Mouse (Mus musculus): ENCODE data around the gene Cd55. TPM values are rescaled to one million over a fixed set of nuclear protein-coding genes. Genes with fewer than 3 reads are reported as not detected.
"Not testable (repeated sequence)": the region's sequence is repeated elsewhere in the genome, so short reads cannot be mapped to it uniquely, and the experiment has no call there.

Gene Cd55
- polyA plus RNA-seq, 1 experiment from 2014 or later = 1.9 TPM

DNA sequence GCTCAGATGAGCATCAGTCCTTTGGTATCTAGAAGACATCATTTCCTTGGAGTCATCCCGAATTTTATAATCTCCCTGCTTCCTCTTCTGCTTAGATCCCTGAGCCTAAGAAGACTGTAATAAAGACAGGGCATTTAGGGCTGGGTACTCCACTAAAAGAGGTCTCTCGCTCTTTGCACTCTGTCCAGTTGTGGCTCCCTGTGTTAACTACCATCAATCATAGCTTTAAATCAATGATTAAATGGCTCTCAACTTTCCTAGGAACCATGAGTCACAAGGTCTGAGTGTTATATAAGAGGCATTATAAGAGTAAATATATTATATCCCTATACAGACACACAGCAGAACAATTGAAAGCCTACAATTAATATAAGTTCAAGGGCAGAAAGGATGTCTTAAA, 22.8 kb upstream of the Cd55 start:
- in situ Hi-C loops (cut with MboI; ENCODE audit: low pct_unique_long_range_greater_than_20kb) = no loop called here
- TF ChIP-seq CTCF (IDR thresholded peaks at IDR 0.05) = no peak
- no peak for ATAC-seq
- DNase-seq (ENCODE audit: low read depth, low spot score) = no peak
- CTCF ChIA-PET = interaction anchor here (0.9 kb wide), 1 partner anchor 16 kb away, joined by 4 read pairs; no protein-coding TSS in a partner anchor
- no peaks in the 10 kb centered on the region for H3K27me3 ChIP-seq
- POLR2A ChIA-PET = no interaction called here

DNA sequence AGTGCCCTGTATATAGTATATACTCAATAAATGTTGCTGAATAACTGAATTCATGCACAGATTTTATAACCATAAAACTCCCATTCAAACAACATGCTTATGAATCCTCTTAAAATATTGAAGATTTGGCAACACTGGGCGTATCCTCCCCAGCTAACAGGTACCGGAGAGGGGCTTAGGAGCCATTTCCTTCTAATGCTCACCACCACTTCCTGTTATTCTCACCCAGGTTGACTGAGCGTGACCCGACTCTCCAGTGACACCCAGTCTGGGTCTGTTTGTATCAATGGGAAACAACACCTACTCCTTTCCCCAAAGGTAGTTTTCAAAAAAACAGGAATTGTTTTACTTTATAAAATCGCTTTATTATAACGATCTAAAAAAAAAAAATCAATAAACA, 12.4 kb upstream of the Cd55 start:
- H3K27me3 ChIP-seq = peaks cover 11% of the 10 kb centered on the region
- DNase-seq (ENCODE audit: low read depth, low spot score) (no peak), ATAC-seq (no peak)
- CTCF ChIA-PET = interaction anchor here (1.4 kb wide), 1 partner anchor 12 kb away, joined by 4 read pairs; no protein-coding TSS in a partner anchor
- no peak for TF ChIP-seq CTCF (IDR thresholded peaks at IDR 0.05)
- in situ Hi-C loops (cut with MboI; ENCODE audit: low pct_unique_long_range_greater_than_20kb) = no loop called here
- POLR2A ChIA-PET = no interaction called here

DNA sequence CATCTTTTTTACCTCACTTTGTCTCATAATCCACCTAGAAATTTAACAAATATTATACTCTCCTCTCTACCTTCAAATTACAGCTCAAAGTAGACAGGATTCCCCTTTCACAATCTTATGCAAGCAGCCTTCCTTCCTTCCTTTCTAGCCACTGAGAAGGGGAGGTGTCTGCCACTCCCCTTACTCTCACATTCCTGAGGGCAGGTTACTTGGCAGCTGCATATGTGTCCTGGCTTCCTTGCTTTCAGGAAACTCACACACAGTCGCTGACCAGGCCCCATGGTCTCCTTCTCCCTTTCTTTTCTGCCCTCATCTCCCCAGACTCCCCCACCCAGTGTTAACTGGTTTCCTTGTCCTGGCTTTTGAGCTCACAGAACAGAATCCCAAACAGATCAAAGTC, 11.7 kb upstream of the Cd55 start:
- in situ Hi-C loops (cut with MboI; ENCODE audit: low pct_unique_long_range_greater_than_20kb) = no loop called here
- H3K27me3 ChIP-seq = peaks cover 10% of the 10 kb centered on the region
- ChIA-PET POLR2A (no interaction called here), CTCF (interaction anchor here (1.4 kb wide), 1 partner anchor 11 kb away, joined by 4 read pairs; no protein-coding TSS in a partner anchor)
- ATAC-seq (no peak), DNase-seq (ENCODE audit: low read depth, low spot score) (no peak)
- TF ChIP-seq CTCF (IDR thresholded peaks at IDR 0.05) = no peak

DNA sequence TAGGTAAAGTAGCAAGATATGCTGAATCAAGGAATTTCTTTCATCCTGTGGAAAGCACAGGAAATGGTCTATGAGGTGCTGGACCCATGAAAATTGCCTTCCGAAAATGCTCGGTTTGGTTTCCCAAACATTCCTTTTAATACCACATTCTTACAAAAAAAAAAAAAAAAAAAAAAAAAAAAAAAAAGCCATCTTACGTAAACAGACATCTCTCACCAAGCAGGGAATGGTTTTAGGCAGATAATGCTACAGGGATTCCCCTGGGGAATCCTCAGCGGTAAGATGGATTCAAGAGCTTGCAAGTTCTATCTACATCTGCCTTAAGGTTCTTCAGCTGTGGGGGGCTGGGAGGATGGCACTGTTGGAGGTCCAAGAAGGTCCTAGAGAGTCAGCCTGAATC, 7.5 kb upstream of the Cd55 start:
- ChIA-PET POLR2A (no interaction called here), CTCF (interaction anchor here (0.7 kb wide), 1 partner anchor 16 kb away, joined by 4 read pairs; no protein-coding TSS in a partner anchor)
- H3K27me3 ChIP-seq = no peaks in the 10 kb centered on the region
- in situ Hi-C loops (cut with MboI; ENCODE audit: low pct_unique_long_range_greater_than_20kb) = no loop called here
- DNase-seq (ENCODE audit: low read depth, low spot score) = no peak
- no peak for ATAC-seq
- no peak for TF ChIP-seq CTCF (IDR thresholded peaks at IDR 0.05)

DNA sequence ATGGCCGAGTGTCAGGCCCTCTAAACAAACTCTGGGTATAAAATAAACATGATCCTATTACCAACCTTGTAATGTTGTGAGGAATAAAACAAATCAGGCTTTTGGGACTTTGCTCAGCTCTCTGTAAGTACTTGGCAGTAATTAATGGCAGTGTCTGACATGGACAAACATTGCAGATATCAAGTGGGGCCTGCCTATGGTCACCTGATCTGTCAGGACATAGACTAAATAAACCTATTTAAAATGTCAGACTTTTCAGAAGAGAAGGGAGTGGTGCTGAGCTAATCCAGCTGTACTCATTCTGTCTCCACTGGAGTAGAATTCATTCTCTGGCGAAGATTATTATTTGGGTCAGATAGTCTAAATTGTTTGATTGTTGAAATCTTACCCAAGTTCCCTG, 4.9 kb upstream of the Cd55 start:
- POLR2A ChIA-PET = no interaction called here
- TF ChIP-seq CTCF (IDR thresholded peaks at IDR 0.05) = no peak
- H3K27me3 ChIP-seq = no peaks in the 10 kb centered on the region
- DNase-seq (ENCODE audit: low read depth, low spot score) (no peak), ATAC-seq (no peak)
- CTCF ChIA-PET = no interaction called here
- in situ Hi-C loops (cut with MboI; ENCODE audit: low pct_unique_long_range_greater_than_20kb) = no loop called here

DNA sequence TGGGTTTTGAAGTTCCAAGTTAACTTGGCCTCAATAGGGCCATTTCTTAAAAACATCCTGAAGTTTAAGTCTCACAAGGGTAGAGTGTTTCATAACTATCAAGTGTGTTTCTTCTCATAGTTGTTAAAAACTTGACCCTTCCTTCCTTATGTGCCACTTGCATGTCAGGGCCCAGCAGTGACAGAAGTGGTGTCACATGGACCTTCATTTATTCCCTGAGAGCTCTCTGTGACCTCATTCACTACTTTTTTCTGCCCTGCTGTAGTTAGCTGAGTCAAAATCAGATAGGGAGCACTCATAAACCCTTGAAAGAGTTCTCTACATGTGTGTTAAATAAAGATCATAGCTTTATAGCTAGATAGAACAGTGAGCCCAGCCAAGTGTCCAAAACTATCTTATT, 1.6 kb upstream of the Cd55 start:
- ATAC-seq (no peak), DNase-seq (ENCODE audit: low read depth, low spot score) (no peak)
- ChIA-PET CTCF (no interaction called here), POLR2A (no interaction called here)
- no peaks in the 10 kb centered on the region for H3K27me3 ChIP-seq
- in situ Hi-C loops (cut with MboI; ENCODE audit: low pct_unique_long_range_greater_than_20kb) = no loop called here
- TF ChIP-seq CTCF (IDR thresholded peaks at IDR 0.05) = no peak

DNA sequence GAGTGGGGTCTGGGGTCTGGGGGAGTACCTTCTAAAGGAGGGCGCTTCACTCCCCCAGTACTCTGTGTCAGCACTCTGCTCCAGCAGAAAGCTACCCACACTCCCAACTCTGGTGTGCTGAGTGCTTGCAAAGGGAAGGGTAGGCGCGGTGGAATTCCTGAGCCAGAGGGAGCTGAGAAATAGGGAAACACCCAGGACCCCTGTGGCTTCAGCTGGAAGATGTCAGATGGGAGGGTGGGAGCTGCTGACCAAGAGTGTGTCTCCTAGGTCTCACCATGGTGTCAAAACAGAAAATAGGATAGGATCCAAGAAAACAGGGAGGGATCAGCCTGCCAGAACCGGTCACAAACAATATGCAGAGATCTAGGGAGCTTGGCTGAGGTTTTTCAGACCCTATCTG, 323 bp upstream of the Cd55 start:
- H3K27me3 ChIP-seq = no peaks in the 10 kb centered on the region
- POLR2A ChIA-PET = no interaction called here
- in situ Hi-C loops (cut with MboI; ENCODE audit: low pct_unique_long_range_greater_than_20kb) = no loop called here
- CTCF ChIA-PET = interaction anchor here (0.8 to 1.2 kb wide), 2 partner anchors 12 to 85 kb away, joined by 3 to 4 read pairs; no protein-coding TSS in a partner anchor
- TF ChIP-seq CTCF (IDR thresholded peaks at IDR 0.05) = no peak
- no peak for DNase-seq (ENCODE audit: low read depth, low spot score)
- ATAC-seq = peak; percentile 24

DNA sequence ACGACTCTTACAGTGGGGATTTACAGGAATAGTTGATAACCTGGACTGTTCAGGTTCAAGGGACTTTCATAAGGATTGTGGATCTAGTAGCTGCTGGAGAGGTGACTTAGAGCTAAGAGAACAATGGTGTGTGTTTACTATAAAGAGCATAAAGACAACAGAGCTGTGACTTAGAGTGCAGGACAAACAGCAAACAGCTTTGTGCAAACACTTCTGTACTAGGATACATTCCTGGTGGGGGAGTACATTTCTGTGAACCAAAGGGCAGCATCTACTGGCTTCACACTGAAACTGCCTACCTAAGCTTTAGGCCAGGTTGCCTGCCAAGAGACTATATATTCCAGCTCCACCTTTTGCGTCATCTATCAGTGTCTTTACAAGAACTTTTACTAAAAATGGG, 7.4 kb downstream of the Cd55 start:
- ChIA-PET CTCF (no interaction called here), POLR2A (no interaction called here)
- in situ Hi-C loops (cut with MboI; ENCODE audit: low pct_unique_long_range_greater_than_20kb) = loop anchor here (5.0 kb wide), 1 partner anchor 38 kb away; no protein-coding TSS in a partner anchor
- TF ChIP-seq CTCF (IDR thresholded peaks at IDR 0.05) = no peak
- ATAC-seq (no peak), DNase-seq (ENCODE audit: low read depth, low spot score) (no peak)
- H3K27me3 ChIP-seq = peaks cover 6% of the 10 kb centered on the region

DNA sequence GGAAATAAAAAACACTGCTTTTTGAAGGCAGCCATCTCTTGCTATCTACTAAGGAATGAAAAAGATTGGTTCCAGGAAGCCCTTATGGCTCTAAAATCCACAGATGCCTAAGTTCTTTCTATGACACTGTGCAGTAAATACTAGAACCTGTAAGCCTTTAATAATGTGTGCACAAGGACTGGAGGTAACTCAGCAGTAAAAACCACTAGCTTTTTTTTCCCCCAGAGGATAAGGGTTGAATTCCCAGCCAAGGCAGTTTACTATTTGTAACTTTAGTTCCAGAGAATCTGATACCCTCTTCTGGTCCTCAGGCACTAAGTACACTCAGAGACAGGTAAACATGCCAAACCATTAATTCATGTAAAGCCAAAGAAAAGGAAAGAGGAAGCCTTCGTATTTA, 19.6 kb downstream of the Cd55 start:
- POLR2A ChIA-PET; H3K27me3 ChIP-seq; DNase-seq (ENCODE audit: low read depth, low spot score); CTCF ChIA-PET; ATAC-seq: not testable (repeated sequence)
- in situ Hi-C loops (cut with MboI; ENCODE audit: low pct_unique_long_range_greater_than_20kb) = loop anchor here (5.0 kb wide), 1 partner anchor 46 kb away; no protein-coding TSS in a partner anchor

DNA sequence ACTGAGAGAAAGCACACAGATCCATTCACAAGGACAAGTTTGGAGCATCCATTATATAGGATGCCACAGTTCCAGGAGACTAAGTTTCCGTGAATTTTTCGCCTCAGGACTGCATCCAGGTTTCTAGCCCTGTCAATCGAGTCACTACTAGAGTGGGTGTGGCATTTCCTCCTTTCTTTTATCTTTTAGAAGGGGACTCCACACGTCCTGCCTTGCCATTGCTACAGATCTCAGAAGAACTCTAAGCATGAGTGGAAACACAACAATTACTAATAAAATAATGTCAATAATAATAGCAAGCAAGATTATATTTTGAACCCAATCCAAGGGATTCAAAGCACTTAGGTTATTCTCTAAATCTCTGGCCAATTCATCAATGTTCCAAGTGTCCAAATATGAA, 31.6 kb downstream of the Cd55 start:
- ChIA-PET POLR2A (no interaction called here), CTCF (no interaction called here)
- in situ Hi-C loops (cut with MboI; ENCODE audit: low pct_unique_long_range_greater_than_20kb) = no loop called here
- H3K27me3 ChIP-seq = no peaks in the 10 kb centered on the region
- DNase-seq (ENCODE audit: low read depth, low spot score) (no peak), ATAC-seq (no peak)
- TF ChIP-seq CTCF (IDR thresholded peaks at IDR 0.05) = no peak

DNA sequence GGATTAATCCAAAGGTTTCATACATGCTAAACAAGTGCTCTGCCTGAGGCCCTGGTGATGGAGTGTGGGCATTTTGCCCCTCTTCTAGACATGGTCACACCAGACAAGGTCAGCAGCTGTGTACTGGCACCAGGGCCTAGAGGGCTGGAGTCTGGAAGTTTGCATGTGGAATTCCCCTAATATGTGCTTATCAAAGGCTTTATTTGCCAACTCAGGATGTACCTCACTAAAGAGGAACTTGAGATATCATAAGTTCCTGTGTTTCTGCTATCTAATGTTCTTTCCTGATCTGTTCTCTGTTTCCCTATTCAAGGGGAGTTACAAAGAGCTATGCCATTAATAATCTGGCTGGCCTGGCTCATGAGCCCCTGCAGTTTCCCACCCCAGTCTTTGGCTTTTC, 33.9 kb downstream of the Cd55 start:
- CTCF ChIA-PET; H3K27me3 ChIP-seq; POLR2A ChIA-PET; ATAC-seq; DNase-seq (ENCODE audit: low read depth, low spot score); in situ Hi-C loops (cut with MboI; ENCODE audit: low pct_unique_long_range_greater_than_20kb): not testable (repeated sequence)

DNA sequence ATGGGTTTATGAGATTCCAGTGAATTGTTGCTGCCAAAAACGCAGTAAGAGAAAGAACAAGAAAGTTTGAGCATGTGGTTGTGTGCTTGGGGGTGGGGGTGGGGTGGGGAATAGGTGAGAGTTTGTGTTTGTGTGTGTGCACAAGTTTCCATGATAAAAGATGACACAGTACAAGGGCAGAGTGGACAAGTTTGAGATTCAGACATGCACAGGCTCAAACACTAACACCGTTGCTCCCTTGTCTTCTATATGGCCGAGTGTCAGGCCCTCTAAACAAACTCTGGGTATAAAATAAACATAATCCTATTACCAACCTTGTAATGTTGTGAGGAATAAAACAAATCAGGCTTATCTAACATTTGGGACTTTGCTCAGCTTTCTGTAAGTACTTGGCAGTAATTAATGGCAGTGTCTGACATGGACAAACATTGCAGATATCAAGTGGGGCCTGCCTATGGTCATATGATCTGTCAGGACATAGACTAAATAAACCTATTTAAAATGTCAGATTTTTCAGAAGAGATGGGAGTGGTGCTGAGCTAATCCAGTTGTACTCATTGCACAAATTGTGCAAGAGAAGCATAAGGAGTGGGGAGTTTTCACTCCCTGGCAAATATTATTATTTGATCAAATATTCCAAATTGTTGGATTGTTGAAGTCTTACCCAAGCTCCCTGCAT, 35.2 kb downstream of the Cd55 start:
- POLR2A ChIA-PET, ATAC-seq: not testable (repeated sequence)

More for the DNA sequence above, 35.2 kb downstream of the Cd55 start:
- H3K27me3 ChIP-seq; in situ Hi-C loops (cut with MboI; ENCODE audit: low pct_unique_long_range_greater_than_20kb); DNase-seq (ENCODE audit: low read depth, low spot score): not testable (repeated sequence)
- CTCF ChIA-PET = interaction anchor here (0.6 kb wide), 1 partner anchor 184 kb away, joined by 3 read pairs; no protein-coding TSS in a partner anchor

All from Patski (cell line).